Mouse (Mus musculus) testis, postnatal 14 days (tissue): Measurements from ENCODE around the gene Opcml.

Source experiments
- DNase-seq: peaks from one replicate; pipeline ENCODE4 v3.0.0; 2021; ENCODE audit warnings: low spot score

Gene Opcml

GRCm38 (mm10) chr9:28319802-28320201 is 529.2 kb downstream of the Opcml start:
- DNase-seq: no peak

DNA sequence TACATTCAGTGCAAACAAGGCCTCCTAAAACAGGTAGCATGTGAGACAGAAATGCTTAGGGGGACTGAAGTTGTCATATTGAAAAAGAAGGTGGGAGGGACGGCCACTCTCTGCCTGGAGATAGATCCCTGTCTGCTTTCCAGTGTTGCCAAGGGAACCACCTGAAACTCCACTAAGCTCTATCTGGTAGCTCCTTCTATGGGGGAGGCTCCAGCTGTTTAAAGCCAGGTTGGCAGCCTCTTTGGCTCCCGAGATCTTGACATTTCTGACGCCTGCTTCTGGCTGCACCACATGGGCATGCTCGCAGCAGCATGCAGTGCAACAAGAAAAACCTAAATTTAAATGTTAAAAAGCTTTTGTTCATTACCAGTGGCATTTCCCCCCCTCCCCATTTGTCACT is 537.4 kb downstream of the Opcml start:
- no peak for DNase-seq

- DNase-seq: no peak
These were observed 537.9 kb downstream of the Opcml start for GRCm38 (mm10) chr9:28328434-28328833.

- no peak for DNase-seq
These were observed 538.9 kb downstream of the Opcml start for GRCm38 (mm10) chr9:28329477-28329876.

GRCm38 (mm10) chr9:28336511-28337208 is 546.1 kb downstream of the Opcml start:
- no peak for DNase-seq

GRCm38 (mm10) chr9:28337837-28338236 is 547.3 kb downstream of the Opcml start:
- no peak for DNase-seq

GRCm38 (mm10) chr9:28354978-28355377 is 564.4 kb downstream of the Opcml start:
- DNase-seq: no peak

GRCm38 (mm10) chr9:28357946-28358345 is 567.4 kb downstream of the Opcml start:
- no peak for DNase-seq

- no peak for DNase-seq
These were observed 570.1 kb downstream of the Opcml start for GRCm38 (mm10) chr9:28360691-28361090.

DNA sequence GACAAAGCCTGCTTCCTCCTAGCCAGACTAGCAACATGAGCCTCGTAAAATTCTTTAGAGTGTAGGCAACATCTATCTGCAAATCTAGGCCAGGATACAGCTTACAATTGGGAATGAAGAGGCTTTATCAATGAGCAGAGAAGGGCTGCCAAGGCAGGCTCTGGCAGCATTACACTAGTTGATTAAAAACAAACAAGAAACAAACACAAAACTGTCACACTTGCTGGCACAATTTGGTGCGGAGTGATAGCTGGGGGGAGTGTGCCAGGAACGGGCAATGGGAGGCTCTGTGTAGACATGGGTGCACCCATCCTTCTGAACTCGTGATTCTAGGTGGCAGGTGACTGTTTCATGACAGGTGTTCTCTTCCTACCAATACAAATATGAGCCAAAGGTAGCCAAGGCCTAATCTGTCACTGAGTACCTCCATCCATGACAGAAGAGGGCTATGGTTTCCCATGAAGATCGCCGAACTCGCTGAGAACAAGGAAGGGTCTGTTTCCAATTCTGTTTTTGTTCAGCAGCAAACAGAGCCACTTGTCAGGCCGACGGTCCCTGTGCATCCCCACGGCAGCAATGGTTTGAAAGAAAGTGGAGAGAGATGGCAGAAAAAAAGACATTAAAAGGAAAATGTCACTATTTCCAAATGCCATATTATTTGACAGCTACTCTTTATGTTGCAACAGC is 574.0 kb downstream of the Opcml start:
- DNase-seq: no peak

- DNase-seq: no peak
These were observed 574.5 kb downstream of the Opcml start for GRCm38 (mm10) chr9:28365160-28365473.

DNA sequence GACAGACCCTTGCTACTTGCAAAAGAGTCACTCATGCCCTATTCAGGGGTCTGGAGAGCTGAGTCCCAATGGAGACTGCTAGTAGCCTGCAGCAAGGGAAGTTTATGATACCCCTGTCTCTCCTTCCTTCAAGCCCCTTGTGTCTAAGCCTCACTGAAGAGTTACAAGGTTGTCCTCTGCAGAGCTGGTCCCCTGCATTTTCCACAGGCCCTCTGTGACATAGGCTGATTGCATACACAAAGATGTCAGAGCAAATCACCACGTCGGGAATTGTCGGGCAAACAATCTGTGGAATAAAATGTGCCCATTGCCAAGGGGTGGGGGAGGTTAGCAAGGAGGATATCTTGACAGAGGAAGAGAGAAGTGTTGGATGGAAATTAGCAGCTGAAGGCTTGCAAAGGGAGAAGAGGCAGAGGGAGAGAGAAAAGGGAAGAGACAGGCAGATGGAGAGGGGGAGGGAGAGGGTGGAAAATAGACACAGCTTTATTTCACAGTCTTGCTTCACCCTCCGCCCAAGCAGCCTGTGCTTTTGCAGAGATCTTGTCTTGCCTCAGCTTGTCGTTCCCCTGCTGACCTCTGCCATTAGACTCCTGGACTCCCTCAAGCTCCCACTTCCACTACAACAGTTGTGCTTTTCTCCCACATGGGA is 596.1 kb downstream of the Opcml start:
- DNase-seq: no peak

- no peak for DNase-seq
These were observed 604.6 kb downstream of the Opcml start for GRCm38 (mm10) chr9:28395222-28395621.

DNA sequence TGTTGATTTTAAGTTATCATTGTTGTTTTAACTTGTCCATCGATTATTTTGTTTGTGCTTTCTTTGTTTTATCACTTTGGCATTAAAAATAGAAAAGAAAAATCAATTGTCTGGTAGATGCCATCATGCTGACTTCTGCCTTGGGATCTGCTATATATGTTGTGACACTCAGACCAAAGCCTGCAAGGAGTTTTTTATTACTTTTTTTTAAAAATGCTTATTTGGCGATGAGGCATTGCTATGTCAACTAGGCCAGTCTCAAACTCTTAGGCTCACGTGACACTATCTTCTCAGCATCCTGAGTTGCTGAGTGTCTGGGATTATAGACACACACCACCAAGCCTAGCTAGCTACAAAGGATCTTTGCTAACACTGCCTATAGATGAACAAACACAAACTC is 605.1 kb downstream of the Opcml start:
- DNase-seq: no peak

- DNase-seq: peak; percentile 19
These were observed 612.4 kb downstream of the Opcml start for GRCm38 (mm10) chr9:28402770-28403650.

DNA sequence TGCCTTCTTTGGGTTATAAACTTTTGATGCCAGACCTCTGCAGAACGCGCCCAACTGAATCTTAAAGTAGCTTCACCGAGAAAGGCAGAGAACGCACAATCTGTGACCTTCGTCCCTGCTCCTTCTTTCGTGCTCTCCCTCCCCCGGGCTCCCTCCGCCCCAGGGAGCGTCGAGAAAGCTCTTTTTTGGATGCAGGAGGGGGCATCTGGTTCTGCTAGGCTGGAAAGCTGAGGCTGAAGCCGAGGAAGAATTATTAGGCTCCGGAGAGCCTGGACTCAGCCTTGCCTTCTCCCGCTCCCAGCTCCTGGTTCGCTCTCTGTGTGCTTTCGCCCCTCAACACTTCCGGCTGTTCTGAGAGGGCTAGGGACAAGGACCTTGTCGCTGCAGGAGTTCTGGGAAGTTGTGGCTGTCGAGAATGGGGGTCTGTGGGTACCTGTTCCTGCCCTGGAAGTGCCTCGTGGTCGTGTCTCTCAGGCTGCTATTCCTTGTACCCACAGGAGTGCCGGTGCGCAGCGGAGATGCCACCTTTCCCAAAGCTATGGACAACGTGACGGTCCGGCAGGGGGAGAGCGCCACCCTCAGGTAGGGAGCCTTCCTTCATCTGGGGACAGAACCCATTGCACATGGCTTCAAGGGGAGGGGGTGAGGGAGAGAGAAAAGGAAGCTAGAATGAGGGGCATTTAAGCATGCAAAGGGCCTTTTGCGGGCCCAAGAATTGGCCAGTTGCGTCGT is 613.4 kb downstream of the Opcml start:
- DNase-seq: peak; percentile 15

DNA sequence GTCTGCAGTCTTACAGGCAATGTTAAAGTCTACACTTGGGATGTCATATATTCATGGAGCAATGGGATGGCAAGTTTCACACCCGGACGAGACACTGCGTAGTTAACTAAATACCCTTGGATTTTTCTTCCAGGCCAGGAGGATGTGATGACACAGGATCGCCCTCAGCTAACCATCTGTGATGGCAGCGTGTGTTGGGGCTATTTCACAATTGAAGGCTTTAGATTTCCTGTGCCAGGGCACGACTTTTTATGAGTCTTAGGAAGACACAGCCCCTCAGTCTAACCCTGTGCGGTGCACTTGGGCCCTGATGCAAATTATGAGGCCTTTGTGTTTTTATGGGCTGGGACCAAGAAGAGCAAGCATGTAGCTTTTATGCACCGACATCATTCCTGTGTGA is 614.0 kb downstream of the Opcml start:
- no peak for DNase-seq

DNA sequence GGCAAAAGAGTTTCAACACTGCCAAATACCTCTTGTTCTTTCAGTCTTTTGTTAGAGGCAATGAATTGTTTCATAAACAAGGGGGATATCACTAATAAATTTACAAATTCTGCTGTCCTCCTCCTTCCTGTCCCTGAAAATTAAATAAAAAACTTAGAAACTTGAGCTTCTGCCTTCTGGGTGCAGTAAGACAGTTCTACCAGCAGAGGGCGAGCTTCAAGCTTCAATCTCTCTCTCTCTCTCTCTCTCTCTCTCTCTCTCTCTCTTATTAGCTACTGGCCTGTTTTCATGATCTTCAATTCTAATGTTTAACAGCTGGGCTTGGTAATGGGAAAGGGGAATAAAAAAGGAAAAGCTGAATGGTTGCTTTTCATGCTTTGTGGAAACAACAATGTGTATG is 615.2 kb downstream of the Opcml start:
- no peak for DNase-seq

DNA sequence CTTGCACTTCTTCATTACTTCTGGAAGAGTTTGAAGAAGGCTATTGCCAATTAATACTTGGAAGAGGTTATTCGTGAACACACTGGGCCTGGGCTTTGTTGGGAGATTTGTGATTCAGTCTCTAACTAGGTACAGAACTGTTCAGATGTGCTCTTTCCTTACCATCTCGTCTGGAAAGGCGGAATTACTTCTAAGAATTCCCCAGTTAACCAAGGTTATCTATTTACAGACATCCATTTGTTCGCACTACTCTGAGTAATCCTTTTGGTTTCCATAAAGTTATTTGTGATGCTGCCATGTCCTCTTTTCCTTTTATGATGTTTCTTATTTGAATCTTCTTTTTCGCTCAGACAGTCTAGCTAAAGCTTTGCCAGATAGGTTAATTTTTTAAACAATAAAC is 630.2 kb downstream of the Opcml start:
- no peak for DNase-seq

DNA sequence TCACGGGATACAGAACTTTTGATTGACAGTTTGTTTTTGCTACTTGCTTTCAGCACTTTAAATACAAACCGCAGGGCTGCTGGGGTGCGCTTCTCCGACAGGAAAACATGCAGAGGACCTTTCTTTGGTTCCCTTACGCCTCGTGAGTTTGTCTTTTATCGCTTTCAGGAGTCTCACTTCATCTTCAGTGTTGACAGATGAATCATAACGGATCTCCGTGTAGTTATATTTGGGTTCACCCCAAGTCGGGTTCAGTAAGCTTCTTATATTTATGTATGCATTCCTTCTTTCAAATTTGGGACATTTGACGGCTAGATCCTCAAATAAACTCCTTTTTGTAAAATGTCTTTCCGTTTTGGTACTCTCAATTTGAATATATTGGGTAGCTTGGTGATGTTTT is 632.8 kb downstream of the Opcml start:
- DNase-seq: no peak

DNA sequence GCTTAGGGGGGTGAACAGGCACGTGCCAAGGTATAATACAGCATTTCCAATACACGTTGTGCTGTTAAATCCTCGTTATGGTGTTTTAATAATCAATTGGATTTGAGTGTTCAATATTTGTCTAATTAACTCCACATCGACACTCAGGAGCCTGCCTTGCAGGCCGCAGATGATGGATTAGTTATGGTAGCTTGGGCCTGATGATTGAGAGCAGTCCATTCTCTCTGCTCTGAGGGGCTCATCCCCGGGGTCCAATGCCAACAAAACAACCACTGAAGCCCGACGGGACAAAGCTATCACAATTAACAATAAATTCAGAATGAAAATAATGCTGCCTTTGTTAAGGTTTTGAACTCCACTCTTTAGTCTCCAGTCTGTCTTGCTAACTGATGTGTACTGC is 641.6 kb downstream of the Opcml start:
- no peak for DNase-seq

DNA sequence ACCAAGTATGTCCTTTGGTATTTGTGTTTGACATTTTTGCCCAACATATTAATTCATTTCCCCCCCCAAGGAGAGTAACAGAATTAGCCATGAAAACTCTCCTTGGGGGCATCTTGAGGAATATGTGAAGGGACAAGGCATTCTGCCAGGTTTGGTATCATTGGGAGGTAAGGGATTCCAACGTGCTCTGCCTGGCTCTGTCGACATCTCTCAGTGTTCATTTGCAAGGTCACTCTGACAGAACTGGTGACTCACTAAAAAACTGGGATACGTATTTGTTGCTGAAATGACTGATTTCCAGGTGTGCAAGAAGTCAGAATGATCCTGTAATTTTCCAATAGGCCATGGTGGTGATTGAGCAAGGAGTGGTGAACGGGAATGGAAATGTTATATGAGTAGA is 648.2 kb downstream of the Opcml start:
- DNase-seq: no peak
